Mouse (Mus musculus) spleen, postnatal 36 days (tissue): Measurements from ENCODE around the gene BC025920.

Source experiments
- DNase-seq, 2 experiments: peaks; one replicate each; pipeline ENCODE4 v3.0.0; 2022; ENCODE audit warnings: low spot score in 2 of 2, mixed read lengths in 1 of 2

BC025920 gene

DNA sequence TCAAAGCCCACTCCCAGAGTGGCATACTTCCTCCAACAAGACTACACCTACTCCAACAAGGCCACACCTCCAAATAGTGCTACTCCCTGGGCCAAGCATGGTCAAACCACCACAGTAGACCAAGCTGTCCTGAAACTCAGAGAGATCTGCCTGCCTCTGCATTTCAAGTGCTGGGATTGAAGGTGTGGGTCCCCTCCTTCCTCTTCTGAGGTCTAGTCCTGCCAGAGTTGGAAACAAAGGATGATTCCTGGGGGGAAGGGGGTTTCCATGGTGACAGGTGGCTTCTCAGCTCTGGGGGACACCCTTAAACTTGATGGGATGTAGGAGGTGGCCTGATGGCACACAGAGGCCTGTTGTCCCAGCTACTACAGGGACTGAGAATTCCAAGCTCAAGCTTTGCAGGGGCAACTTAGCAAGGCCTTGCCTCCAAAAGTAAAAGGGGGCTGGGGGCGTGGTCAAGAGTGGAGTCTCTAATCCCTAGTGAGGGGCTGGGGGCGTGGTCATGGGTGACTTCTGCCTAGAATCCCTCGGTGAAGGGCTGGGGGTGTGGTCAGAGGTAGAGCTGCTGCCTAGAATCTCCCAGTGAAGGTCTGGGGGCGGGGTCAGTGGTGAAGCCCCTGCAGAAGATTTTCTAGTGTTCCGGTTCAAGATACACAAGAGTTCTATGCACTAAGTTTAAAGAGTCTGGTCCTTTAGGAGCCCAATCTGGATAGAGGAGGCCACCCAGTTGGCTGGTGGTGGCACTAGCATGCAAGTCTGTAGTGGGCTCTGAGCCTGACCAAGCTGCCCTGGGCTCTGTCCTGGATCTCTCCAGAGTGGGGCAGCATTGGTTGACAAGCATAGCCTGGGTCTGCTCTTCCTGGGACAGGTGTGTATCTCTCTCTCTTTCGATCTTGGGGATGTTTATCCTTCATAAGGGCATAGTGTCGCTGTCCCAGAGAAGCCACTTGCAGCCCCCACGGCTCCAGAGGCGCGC lies 31.7 kb upstream of the BC025920 start, which contains the start of gene Tle2:
Gene Tle2, plus strand, starts transcription at position 481 of the 976 bp plus-strand sequence.
- DNase-seq, result no peak

GRCm38 (mm10) chr10:81575208-81575631 lies 30.9 kb upstream of the BC025920 start:
- DNase-seq, result no peak

- peak in 1 of 2 experiments; percentile 46 for DNase-seq
These were observed 30.4 kb upstream of the BC025920 start for GRCm38 (mm10) chr10:81575695-81576094.

GRCm38 (mm10) chr10:81579967-81580366 lies 26.1 kb upstream of the BC025920 start:
- no peak for DNase-seq

DNA sequence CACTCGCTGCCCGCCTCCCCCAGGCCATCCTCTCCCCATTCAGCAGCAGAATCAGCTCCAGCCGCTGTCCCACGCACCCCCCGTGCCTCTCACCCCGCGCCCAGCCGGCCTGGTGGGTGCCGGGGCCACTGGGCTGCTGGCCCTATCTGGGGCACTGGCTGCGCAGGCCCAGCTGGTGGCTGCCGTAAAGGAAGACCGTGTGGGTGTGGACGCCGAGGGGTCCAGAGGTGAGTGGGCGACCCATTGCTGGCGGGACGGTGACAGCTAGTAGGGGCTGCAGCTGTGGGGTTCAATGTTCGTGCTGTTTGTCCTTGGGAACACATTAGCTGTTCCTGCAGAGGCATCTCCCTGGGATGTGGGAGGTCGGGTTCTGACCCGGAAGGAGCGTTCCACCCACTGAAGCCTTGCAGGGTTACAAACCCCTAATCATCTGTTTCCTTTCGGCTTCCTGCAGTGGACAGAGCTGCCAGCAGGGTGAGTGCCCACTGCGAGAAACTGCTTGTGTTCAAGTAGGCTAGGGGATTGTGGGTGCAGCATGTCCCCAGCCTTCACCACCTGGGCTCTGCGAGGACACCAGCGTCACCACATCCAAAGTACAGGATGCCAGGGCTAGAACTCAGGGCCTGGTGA lies 25.5 kb upstream of the BC025920 start:
- peak in 1 of 2 experiments; percentile 41 for DNase-seq

- DNase-seq, result no peak
These were observed 22.7 kb upstream of the BC025920 start for GRCm38 (mm10) chr10:81583347-81583746.

DNA sequence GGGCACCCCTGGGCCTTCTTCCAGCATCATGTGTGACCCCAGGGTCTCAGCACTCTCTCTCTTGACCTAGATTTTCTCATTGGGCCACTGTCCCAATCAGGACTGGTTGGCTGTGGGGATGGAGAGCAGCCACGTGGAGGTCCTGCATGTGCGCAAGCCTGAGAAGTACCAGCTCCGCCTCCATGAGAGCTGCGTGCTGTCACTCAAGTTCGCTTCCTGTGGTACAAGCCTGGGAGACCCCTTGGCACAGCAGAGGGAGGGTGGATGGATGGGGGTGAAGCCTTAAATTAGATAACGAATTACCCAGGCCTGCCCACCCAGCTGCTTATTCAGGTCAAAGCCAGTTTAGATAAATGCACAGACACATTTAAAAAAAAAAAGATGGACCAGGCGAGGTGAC lies 17.3 kb upstream of the BC025920 start:
- no peak for DNase-seq

- no peak for DNase-seq
These were observed 14.2 kb upstream of the BC025920 start for GRCm38 (mm10) chr10:81591846-81592245.

DNA sequence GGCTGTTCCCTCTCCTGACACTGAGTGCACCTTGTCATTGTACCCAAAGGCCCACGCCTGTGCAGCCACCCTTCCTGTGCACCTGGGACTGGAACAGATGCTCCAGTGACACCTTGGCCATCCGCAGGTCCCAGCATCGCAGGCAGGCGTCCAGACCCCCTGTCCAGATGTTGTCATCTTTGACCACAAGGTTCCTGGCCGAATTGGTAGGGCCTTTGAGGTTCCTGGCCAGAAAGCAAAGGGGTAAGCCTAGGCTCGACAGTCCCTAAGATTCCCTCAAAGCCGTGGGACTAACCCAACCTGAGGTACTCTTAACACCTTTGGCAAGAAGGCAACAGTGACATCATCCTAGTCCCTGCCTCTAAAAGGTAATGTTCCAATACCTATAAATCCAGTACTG lies 13.4 kb upstream of the BC025920 start:
- no peak for DNase-seq

DNA sequence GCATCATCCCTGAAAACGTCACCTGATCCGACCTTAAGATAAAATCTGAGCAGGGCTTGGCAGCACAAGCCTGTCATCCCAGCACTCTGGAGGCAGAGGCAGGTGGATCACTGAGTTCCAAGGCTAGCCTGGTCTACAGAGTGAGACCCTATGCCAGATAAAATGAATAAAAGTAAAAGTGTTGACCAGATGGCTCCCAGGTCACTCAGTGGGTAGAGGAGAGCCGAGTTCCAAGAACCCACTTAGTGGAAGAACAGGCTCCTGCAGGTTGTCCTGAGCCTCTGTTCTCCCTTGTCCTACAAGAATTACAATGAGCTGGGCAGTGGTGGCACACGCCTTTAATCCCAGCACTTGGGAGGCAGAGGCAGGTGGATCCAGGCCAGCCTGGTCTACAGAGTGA lies 12.8 kb upstream of the BC025920 start:
- no peak for DNase-seq

- DNase-seq, result no peak
These were observed 12.1 kb upstream of the BC025920 start for GRCm38 (mm10) chr10:81593935-81594334.

DNA sequence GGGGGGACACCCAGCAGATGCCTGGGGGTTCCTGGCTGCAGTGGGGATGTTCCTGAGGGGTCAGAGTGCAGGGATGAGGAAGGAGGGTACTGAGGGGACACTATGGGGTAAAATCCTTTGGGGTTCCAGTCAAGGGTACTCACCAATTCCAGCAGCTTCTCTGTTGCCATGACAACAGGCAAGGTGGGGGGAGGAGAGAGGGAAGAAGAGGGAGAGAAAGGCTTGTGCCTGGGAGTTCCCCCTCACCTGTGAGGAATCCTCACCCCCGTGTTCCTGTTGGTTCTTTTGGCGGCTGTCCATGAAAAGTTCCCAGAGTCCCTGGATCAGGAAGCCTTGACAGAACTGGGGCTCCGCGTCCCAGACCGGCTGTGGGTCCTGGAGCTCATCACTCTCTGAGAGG lies 10.5 kb upstream of the BC025920 start:
- DNase-seq, result no peak

DNA sequence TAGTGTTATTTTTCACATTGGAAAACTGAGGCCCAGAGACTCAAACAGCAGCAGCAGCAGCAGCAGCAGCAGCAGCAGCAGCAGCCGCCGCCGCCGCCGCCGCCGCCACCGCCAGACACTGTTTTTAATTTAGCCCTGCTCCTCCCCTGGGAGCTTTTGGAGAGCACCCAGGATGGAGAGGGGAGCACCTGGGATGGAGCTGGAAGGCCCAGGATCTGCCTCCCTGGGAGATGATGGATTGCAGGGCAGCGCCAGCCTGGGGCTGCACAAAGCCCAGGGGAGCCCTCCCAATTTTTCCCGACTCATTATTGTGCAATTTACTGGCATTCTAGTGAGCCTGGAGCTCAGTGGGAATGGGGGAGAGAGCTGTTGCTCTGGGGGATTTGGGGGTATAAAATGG lies 9.5 kb upstream of the BC025920 start:
- DNase-seq, result no peak

DNA sequence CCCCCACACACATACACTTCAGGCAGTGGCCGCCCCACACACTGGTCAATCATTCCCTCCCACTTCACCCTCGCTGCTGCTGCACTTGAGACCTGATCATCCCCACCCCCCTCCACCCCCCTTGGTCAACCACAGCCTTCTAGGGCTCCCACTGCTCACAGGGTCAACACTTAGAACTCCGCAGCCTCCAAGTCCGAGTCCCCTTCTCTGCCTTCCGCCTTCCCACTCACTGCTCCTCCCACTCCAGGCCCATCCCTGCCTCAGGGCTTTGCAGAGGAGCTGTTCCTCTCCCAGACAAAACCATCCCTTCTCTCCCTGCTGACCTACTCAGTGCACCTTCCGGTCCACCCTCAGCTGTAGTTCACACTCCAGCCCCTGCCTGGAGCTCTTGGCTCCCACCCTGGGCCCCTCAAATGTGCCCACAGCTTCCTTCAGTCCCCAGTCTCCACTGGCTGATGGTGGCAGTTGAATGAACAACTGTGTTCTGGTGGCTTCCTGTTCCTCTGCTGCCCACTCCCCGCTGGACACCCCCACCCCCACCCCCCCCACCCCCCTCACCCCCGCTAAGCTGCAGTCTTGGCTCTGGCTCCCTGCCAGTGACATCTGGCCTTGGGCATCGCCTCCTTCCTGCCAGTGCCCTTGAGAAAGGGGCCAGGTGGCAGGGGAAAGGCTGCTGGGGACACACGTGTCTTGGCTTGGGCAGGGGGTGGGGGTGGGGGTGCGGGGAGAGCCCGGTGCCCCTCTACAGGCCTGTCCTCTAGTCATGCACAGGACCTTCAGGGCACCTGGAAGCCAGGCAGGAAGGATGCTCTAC lies 8.7 kb upstream of the BC025920 start:
- DNase-seq, result no peak

- no peak for DNase-seq
These were observed 7.7 kb upstream of the BC025920 start for GRCm38 (mm10) chr10:81598342-81598741.

- DNase-seq, result no peak
These were observed 7.2 kb upstream of the BC025920 start for GRCm38 (mm10) chr10:81598871-81599270.

- no peak for DNase-seq
These were observed 6.4 kb upstream of the BC025920 start for GRCm38 (mm10) chr10:81599630-81600029.

- DNase-seq, result no peak
These were observed 6.0 kb upstream of the BC025920 start for GRCm38 (mm10) chr10:81600096-81600495.

- peak; percentile 89 to 94 for DNase-seq
These were observed 5.3 kb upstream of the BC025920 start, which contains the start of gene Tle6 for GRCm38 (mm10) chr10:81600738-81601203. TSS of gene Tle6 (minus strand) at chr10:81601073.

DNA sequence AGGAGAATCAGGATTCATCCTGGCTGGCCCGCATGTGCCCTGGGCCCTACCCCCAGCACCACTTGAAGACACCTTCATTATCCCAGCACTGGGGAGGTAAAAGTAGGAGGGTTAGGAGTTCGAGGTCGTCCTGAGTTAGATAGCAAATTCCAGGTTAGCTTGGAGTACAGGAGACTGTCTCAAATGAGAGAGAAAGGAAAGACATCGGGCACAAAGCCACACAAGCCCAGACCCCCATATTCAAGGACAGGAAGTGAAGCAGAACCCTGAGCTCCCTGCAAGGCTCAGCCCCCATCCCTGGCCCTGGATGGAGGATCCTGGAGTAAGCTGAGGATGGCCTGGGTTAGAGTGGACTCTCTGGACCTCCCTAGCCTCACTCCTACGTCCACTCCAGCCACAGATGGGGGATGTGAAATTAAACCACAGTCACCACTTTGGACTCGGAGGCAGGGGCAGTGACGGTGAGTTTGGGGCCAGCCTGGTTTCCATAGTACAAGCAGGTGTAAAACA lies 4.6 kb upstream of the BC025920 start:
- no peak for DNase-seq

DNA sequence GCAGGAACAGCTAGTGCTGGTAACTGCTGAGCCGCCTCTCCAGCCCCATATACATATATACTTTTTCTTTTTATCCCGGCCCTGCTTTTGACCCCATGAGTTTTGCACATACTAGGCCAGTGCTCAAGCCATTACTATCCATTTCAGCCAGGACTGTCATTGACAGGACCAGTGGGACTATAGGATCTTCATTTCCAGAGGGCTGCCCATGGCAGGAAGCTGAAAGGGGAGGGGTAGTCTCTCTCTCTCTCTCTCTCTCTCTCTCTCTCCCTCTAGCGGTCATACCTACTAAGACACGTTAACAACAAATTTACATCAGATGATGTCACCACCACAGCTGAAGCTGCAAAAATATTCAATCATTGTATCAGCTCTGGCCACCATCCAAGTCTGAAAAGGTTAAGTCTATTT lies 3.3 kb upstream of the BC025920 start:
- DNase-seq, result peak; percentile 25 to 58
